Comparison of ENCODE assay signal across 8 mouse cellular contexts in genomic region chr5:122627243-122627642, GRCm38 (mm10). TPM values are rescaled to one million over a fixed set of nuclear protein-coding genes. Genes with fewer than 3 reads are reported as not detected.
A peak's percentile ranks its signal among the peaks of the same experiment; 100 is the strongest.
DNase-seq lines count a peak whose midpoint lies in the region; ATAC-seq lines count a peak whose summit lies in the region.

No protein-coding gene starts in this region.

- H3K4me1 ChIP-seq in hindbrain, embryonic 12.5 days, result no peaks in the 10 kb centered on the region

- H3K27me3 ChIP-seq in hindbrain, embryonic 12.5 days, result no peaks in the 10 kb centered on the region

- no peak overlapping the region for H3K4me3 ChIP-seq in hindbrain, embryonic 12.5 days

- H3K27ac ChIP-seq in hindbrain, embryonic 12.5 days, result no peak overlapping the region

- WGBS in hindbrain, embryonic 12.5 days, result 40% methylated on average over 2 of the region's 2 CpGs

- peak; percentile 63; the same call in 1 of the 2 replicates for ATAC-seq in hindbrain, embryonic 12.5 days (ENCODE audit: low FRiP score)

- no peaks in the 10 kb centered on the region for H3K9me3 ChIP-seq in hindbrain, embryonic 12.5 days (replicated peaks)

- no peaks in the 10 kb centered on the region for H3K36me3 ChIP-seq in hindbrain, embryonic 12.5 days

- peak; percentile 70 for DNase-seq in Muller cell, postnatal 12 days (ENCODE audit: inconsistent ontology term)
- peak; percentile 92 for DNase-seq in cerebellum, adult 8-10 months
- peak; percentile 74 to 97 for DNase-seq in frontal cortex, adult 2 months (ENCODE audit: extremely low spot score in 1 of 2, low spot score in 1 of 2)
- peak; percentile 81 for DNase-seq in layer of hippocampus, adult 9-11 months
- DNase-seq in lung, postnatal 10 days, result peak; percentile 92
- peak; percentile 95 for DNase-seq in retina, embryonic 14.5 days (ENCODE audit: low spot score)
- peak; percentile 84 for DNase-seq in thymus, postnatal 25 days

- H3K9ac ChIP-seq in hindbrain, embryonic 12.5 days, result no peak overlapping the region

- no peak overlapping the region for H3K4me2 ChIP-seq in hindbrain, embryonic 12.5 days (replicated peaks)

RNA-seq across cellular contexts. Expression of gene Ift81, which starts 12.9 kb away (rescaled TPM):
- polyA plus RNA-seq in frontal cortex, adult 2 months (2012; rRNA removed), result 24.0 and 29.0 TPM in 2 replicates
- 60.6 and 62.0 TPM in 2 replicates for polyA plus RNA-seq in hindbrain, embryonic 12.5 days (2016; fragmentation: Nextera tagmentation; extraction: Ambion mirVana)

RNA-seq across cellular contexts. Expression of gene P2rx7, which starts 16.5 kb away (rescaled TPM):
- 14.3 and 16.3 TPM in 2 replicates for polyA plus RNA-seq in frontal cortex, adult 2 months (2012; rRNA removed)
- 3.3 and 4.0 TPM in 2 replicates for polyA plus RNA-seq in hindbrain, embryonic 12.5 days (2016; fragmentation: Nextera tagmentation; extraction: Ambion mirVana)
